Mouse (Mus musculus) ES-E14 (cell line): ENCODE data around the gene Dab2ip.

Experiments
- CHD2 ChIP-seq: IDR thresholded peaks from 2 replicates; pipeline ENCODE4 v1.6.1; 2014; ENCODE audit warnings: mild to moderate bottlenecking, low read depth, low read length, inconsistent platforms
- HCFC1 ChIP-seq: IDR thresholded peaks from 2 replicates; pipeline ENCODE4 v1.6.1; 2012; ENCODE audit warnings: low read length, inconsistent platforms, borderline replicate concordance; ENCODE audit not compliant: insufficient read depth
- MAFK ChIP-seq: IDR thresholded peaks from 2 replicates; pipeline ENCODE4 v1.6.1; 2014; ENCODE audit warnings: mild to moderate bottlenecking, low read depth, low read length, inconsistent platforms; ENCODE audit not compliant: insufficient read depth
- ZNF384 ChIP-seq: IDR thresholded peaks from 2 replicates; pipeline ENCODE4 v1.6.1; 2012; ENCODE audit warnings: low read depth, low read length, inconsistent platforms

DNA sequence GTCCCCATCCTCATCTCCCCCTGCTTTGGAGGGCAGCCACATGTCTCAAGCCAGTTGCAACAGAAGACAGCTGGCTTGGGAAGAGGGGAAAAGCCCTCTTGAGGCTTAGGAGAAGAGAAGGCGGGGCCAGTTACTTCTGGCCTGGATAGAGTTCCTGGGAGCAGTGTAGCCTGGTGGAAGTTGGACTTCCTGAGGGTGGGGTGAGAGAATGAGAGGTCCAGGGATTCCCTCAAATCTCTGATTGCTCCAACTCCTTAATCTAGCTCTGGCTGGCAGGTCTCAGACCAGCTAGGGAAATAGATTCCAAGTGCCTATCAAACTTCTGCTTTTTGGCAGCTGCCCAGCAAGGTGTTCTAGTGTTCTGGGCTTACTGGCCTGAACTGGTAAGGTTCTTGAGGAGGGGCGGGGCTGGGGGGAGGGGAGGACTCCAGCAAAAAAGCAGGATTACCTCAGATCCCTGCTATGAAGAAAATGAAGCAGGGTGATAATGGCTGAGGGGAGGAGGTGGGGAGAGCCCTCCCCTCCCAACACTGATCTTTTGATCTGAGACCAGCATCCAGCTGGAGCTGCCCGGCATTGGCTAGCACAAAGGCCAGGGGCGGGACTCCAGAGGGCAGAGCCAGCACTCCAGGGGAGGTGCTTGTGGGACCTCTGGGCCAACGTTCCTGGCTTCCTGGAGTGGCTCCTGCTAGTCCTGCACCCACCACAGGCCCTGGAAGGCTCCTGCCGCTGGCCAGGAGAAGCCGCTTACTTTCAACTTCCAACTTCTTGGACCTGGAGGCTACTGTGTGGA is 133.4 kb downstream of the Dab2ip start:
- TF ChIP-seq CHD2 (no peak), HCFC1 (no peak), ZNF384 (no peak), MAFK (no peak)
